Mouse (Mus musculus): ENCODE results near the gene Olfr794. TPM values are rescaled to one million over a fixed set of nuclear protein-coding genes. Genes with fewer than 3 reads are reported as not detected.

Olfr794 gene
- total RNA-seq (2014; fragmentation: Nextera tagmentation) = not detected in 2 replicates
- total RNA-seq (2017) = not detected in 2 replicates

DNA sequence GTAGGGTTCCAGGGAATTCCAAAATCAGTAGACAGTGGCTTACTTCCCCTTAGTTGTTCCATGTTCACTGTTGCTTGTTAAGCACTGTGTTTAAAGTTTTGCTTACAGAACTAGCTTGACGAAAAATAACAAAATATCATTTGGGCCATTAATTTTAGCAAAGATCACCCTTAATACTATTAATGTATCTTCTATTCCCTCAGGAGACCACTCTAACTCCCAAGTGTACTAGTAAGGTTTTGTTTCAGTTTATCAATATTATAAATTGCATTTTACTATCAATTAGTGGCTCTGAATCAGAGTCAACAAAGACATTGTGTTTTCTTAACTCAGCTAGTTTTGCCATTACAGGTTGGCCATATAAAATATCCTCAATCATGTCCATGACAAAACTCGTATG is at the start of gene Olfr794:
Gene Olfr794, plus strand, starts transcription at position 301 of the 400 bp plus-strand sequence.
- ATAC-seq (replicated peaks; ENCODE audit: poor library complexity, severe bottlenecking) = no peak

DNA sequence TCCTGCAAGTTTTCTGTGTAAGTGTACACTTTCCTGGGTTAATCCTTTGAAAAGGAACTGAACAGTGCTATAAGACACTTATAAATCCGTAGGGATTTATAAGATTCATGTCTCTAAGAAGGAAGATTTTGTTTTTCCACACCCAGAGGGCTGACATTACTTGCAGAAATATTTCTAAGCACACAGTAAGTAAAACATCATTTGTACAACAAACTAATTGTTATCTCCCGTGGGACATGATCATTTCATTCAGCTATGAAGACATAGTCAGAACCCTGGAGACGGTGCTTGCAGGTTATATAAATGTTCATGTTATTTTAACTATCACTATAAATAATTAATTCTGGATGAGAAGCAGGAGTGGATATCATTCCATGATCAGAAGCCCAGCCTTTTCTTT is 46.0 kb upstream of the Olfr794 start, which contains the start of gene Olfr791:
Gene Olfr791, plus strand, starts transcription at position 301 of the 400 bp plus-strand sequence.
- no peak for ATAC-seq (replicated peaks; ENCODE audit: poor library complexity, severe bottlenecking)

DNA sequence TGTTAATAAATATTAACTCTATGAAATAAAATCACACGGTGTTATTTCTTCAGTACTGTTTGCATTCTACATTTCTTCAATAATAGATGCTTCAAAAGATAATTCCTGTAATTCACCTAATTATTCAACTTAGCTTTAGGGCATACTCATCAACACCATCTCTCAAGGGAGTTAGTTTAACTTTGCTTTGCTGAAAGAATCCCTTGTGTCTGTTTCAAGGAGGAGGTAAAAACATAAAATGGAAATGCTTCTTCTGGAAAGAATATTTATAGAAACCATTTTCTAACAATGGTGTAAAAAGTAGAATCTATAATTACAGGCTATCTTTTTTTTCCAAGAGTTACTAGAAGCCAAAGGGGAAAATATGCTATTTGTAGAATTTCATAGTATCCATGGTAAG is 28.6 kb upstream of the Olfr794 start, which contains the start of gene Olfr792:
Gene Olfr792, plus strand, starts transcription at position 301 of the 400 bp plus-strand sequence.
- no peak for ATAC-seq (replicated peaks; ENCODE audit: poor library complexity, severe bottlenecking)

DNA sequence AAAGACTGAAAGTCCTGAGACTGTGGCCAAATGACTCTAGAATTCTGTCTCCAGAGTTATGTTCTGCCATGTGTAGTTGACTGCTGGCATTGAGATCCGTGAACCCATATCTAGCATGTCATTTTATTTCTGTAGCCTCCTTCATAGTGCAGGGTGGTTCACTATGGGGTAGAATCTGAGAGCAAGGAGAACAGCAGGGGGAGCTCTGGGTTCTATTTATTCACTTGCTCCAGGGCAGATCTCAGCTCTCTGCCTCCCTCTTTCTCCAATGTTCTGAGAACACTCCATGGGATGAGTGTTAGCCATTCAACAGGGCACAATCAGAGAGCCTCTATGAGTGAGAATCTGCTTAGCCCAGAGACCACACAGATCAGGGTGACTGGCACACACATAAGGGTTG is 18.1 kb upstream of the Olfr794 start:
- no peak for ATAC-seq (replicated peaks; ENCODE audit: poor library complexity, severe bottlenecking)

DNA sequence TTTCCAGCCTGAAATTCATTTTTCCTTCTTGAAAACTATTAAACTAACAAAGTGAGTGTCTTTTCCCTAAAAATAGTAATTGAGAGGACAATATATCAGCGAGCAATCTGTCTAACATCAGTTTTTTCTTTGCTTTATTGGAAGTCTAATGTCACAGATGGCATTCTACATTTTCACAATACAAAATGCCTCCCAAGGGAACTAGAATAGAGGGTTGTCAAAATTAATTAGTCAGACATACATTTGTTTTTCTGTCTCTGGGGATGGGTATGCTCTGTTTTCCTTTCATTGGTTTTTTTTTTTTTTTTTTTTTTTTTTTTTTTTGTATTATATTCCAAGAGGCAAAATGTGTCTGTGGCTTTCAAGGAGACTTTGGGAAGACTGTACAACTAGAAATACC is 9.6 kb downstream of the Olfr794 start:
- no peak for ATAC-seq (replicated peaks; ENCODE audit: poor library complexity, severe bottlenecking)

DNA sequence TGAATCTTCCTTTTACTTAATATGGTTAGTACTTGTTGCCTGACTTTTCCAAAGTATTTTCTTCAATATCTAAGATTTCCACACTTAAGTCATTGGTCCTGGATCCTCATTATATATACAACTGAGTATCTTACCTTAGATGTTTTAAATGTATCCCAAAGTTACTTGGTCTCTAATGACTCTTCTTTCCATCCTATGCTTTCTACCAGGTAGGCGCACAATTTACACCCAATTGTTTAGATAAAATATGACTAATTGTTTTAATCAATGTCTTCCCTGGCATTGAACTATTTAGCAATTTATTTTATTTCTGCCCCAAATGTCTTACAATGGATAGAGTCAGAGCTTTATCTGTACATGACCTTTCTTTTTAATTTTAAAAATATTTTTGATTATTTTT is 45.0 kb downstream of the Olfr794 start, which contains the start of gene Olfr796:
Gene Olfr796, minus strand, starts transcription at position 101 of the 400 bp plus-strand sequence.
- no peak for ATAC-seq (replicated peaks; ENCODE audit: poor library complexity, severe bottlenecking)

DNA sequence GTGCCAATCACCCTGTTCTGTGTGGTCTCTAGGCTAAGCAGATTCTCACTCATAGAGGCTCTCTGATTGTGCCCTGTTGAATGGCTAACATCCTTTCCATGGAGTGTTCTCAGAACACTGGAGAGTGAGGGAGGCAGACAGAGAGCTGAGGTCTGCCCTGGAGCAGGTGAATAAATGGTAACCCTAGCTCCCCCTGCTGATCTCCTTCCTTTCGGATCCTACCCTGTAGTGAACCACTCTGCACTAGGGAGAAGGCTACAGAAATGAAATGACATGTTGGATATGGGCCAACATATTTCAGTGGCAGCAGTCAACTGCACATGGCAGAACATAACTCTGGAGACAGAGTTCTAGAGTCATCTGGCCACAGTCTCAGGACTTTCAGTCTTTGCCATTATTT is 54.3 kb downstream of the Olfr794 start:
- ATAC-seq (replicated peaks; ENCODE audit: poor library complexity, severe bottlenecking) = no peak

Other genes with a start within 250 kb of the Olfr794 start
- gene Olfr780, start 249.5 kb upstream of the Olfr794 start, total RNA-seq (2014; fragmentation: Nextera tagmentation) = not detected in 2 replicates
- not detected in 2 replicates for gene Olfr780, start 249.5 kb upstream of the Olfr794 start, total RNA-seq (2017)
- gene Olfr781, start 238.8 kb upstream of the Olfr794 start, total RNA-seq (2014; fragmentation: Nextera tagmentation) = not detected in 2 replicates
- gene Olfr781, start 238.8 kb upstream of the Olfr794 start, total RNA-seq (2017) = not detected in 2 replicates
- not detected in 2 replicates for gene Olfr782, start 218.8 kb upstream of the Olfr794 start, total RNA-seq (2014; fragmentation: Nextera tagmentation)
- not detected in 2 replicates for gene Olfr782, start 218.8 kb upstream of the Olfr794 start, total RNA-seq (2017)
- 0.23 and 0.37 TPM in 2 replicates for gene Olfr784, start 183.6 kb upstream of the Olfr794 start, total RNA-seq (2014; fragmentation: Nextera tagmentation)
- gene Olfr784, start 183.6 kb upstream of the Olfr794 start, total RNA-seq (2017) = not detected in 2 replicates
- not detected in 2 replicates for gene Olfr785, start 162.2 kb upstream of the Olfr794 start, total RNA-seq (2014; fragmentation: Nextera tagmentation)
- not detected in 2 replicates for gene Olfr785, start 162.2 kb upstream of the Olfr794 start, total RNA-seq (2017)
- gene Olfr786, start 140.3 kb upstream of the Olfr794 start, total RNA-seq (2014; fragmentation: Nextera tagmentation) = not detected in 2 replicates
- not detected in 2 replicates for gene Olfr786, start 140.3 kb upstream of the Olfr794 start, total RNA-seq (2017)
- gene Olfr787, start 105.8 kb upstream of the Olfr794 start, total RNA-seq (2014; fragmentation: Nextera tagmentation) = not detected in 2 replicates
- gene Olfr787, start 105.8 kb upstream of the Olfr794 start, total RNA-seq (2017) = not detected in 2 replicates
- gene Olfr788, start 96.7 kb upstream of the Olfr794 start, total RNA-seq (2014; fragmentation: Nextera tagmentation) = not detected in 2 replicates
- gene Olfr788, start 96.7 kb upstream of the Olfr794 start, total RNA-seq (2017) = not detected in 2 replicates
- gene Olfr789, start 82.9 kb upstream of the Olfr794 start, total RNA-seq (2014; fragmentation: Nextera tagmentation) = not detected in 2 replicates
- not detected in 2 replicates for gene Olfr789, start 82.9 kb upstream of the Olfr794 start, total RNA-seq (2017)
- gene Olfr790, start 69.2 kb upstream of the Olfr794 start, total RNA-seq (2014; fragmentation: Nextera tagmentation) = not detected in 2 replicates
- not detected in 2 replicates for gene Olfr790, start 69.2 kb upstream of the Olfr794 start, total RNA-seq (2017)
- not detected in 2 replicates for gene Olfr791, start 45.9 kb upstream of the Olfr794 start, total RNA-seq (2014; fragmentation: Nextera tagmentation)
- not detected in 2 replicates for gene Olfr791, start 45.9 kb upstream of the Olfr794 start, total RNA-seq (2017)
- gene Olfr792, start 28.5 kb upstream of the Olfr794 start, total RNA-seq (2014; fragmentation: Nextera tagmentation) = not detected in 2 replicates
- gene Olfr792, start 28.5 kb upstream of the Olfr794 start, total RNA-seq (2017) = not detected in 2 replicates
- not detected in 2 replicates for gene Olfr796, start 44.9 kb downstream of the Olfr794 start, total RNA-seq (2014; fragmentation: Nextera tagmentation)
- not detected in 2 replicates for gene Olfr796, start 44.9 kb downstream of the Olfr794 start, total RNA-seq (2017)
- not detected in 2 replicates for gene Olfr798, start 60.3 kb downstream of the Olfr794 start, total RNA-seq (2014; fragmentation: Nextera tagmentation)
- gene Olfr798, start 60.3 kb downstream of the Olfr794 start, total RNA-seq (2017) = not detected in 2 replicates
- gene Olfr799, start 69.8 kb downstream of the Olfr794 start, total RNA-seq (2014; fragmentation: Nextera tagmentation) = not detected in 2 replicates
- not detected in 2 replicates for gene Olfr799, start 69.8 kb downstream of the Olfr794 start, total RNA-seq (2017)
- not detected in 2 replicates for gene Olfr800, start 90.0 kb downstream of the Olfr794 start, total RNA-seq (2014; fragmentation: Nextera tagmentation)
- gene Olfr800, start 90.0 kb downstream of the Olfr794 start, total RNA-seq (2017) = not detected in 2 replicates
- not detected in 2 replicates for gene Olfr801, start 106.2 kb downstream of the Olfr794 start, total RNA-seq (2014; fragmentation: Nextera tagmentation)
- gene Olfr801, start 106.2 kb downstream of the Olfr794 start, total RNA-seq (2017) = not detected in 2 replicates
- gene Olfr802, start 120.5 kb downstream of the Olfr794 start, total RNA-seq (2014; fragmentation: Nextera tagmentation) = not detected in 2 replicates
- not detected in 2 replicates for gene Olfr802, start 120.5 kb downstream of the Olfr794 start, total RNA-seq (2017)
- gene Olfr803, start 126.6 kb downstream of the Olfr794 start, total RNA-seq (2014; fragmentation: Nextera tagmentation) = not detected in 2 replicates
- gene Olfr803, start 126.6 kb downstream of the Olfr794 start, total RNA-seq (2017) = not detected in 2 replicates
- not detected in 2 replicates for gene Olfr804, start 135.6 kb downstream of the Olfr794 start, total RNA-seq (2014; fragmentation: Nextera tagmentation)
- not detected in 2 replicates for gene Olfr804, start 135.6 kb downstream of the Olfr794 start, total RNA-seq (2017)
- not detected in 2 replicates for gene Olfr805, start 161.7 kb downstream of the Olfr794 start, total RNA-seq (2014; fragmentation: Nextera tagmentation)
- not detected in 2 replicates for gene Olfr805, start 161.7 kb downstream of the Olfr794 start, total RNA-seq (2017)
- gene Olfr806, start 174.3 kb downstream of the Olfr794 start, total RNA-seq (2014; fragmentation: Nextera tagmentation) = not detected in 2 replicates
- not detected in 2 replicates for gene Olfr806, start 174.3 kb downstream of the Olfr794 start, total RNA-seq (2017)
- gene Olfr807, start 190.1 kb downstream of the Olfr794 start, total RNA-seq (2014; fragmentation: Nextera tagmentation) = not detected in 2 replicates
- gene Olfr807, start 190.1 kb downstream of the Olfr794 start, total RNA-seq (2017) = not detected in 2 replicates
- not detected in 2 replicates for gene Olfr808, start 197.8 kb downstream of the Olfr794 start, total RNA-seq (2014; fragmentation: Nextera tagmentation)
- not detected in 2 replicates for gene Olfr808, start 197.8 kb downstream of the Olfr794 start, total RNA-seq (2017)
- gene Olfr809, start 207.0 kb downstream of the Olfr794 start, total RNA-seq (2014; fragmentation: Nextera tagmentation) = not detected in 2 replicates
- gene Olfr809, start 207.0 kb downstream of the Olfr794 start, total RNA-seq (2017) = not detected in 2 replicates
- not detected in 2 replicates for gene Olfr810, start 227.3 kb downstream of the Olfr794 start, total RNA-seq (2014; fragmentation: Nextera tagmentation)
- gene Olfr810, start 227.3 kb downstream of the Olfr794 start, total RNA-seq (2017) = not detected in 2 replicates
- gene Olfr811, start 236.7 kb downstream of the Olfr794 start, total RNA-seq (2014; fragmentation: Nextera tagmentation) = not detected in 2 replicates
- not detected in 2 replicates for gene Olfr811, start 236.7 kb downstream of the Olfr794 start, total RNA-seq (2017)

Data from granulocyte monocyte progenitor cell, adult 5-6 weeks (primary cell).